Mouse (Mus musculus) gastrocnemius, adult 18-20 months (tissue): ENCODE data around the gene Olfml2b. TPM values are rescaled to one million over a fixed set of nuclear protein-coding genes. Genes with fewer than 3 reads are reported as not detected.

ENCODE experiments used
- DNase-seq: peaks from one replicate; pipeline ENCODE4 v3.0.0; 2021; ENCODE audit warnings: low spot score
- total RNA-seq, 2 experiments: library from RNA; stranded (reverse); gene quantifications; 2 replicates each; pipeline ENCODE4 v1.2.3; 2021

Gene Olfml2b
- total RNA-seq, 2 experiments from 2014 or later: 2.8 to 3.3 TPM

DNA sequence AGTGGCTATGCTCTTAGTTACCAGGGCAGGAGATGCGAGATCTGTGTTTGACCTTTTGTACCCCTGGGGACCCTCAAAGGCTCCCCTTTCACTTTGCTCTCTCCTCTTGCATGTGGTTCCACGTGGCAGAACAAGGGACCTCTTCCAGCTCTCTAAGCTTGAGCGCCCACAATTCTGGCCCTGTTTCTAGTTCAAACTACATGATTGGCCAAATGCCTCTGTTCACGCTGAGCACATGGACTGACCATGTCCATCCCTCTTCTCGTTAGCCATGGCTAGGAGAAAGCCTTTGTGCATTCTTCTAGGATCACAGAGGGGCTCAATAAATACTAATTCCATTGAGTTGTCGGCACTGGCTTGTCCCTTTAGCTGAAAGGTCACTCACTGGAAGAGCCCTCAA is 51.0 kb downstream of the Olfml2b start:
- DNase-seq: peak; percentile 40

DNA sequence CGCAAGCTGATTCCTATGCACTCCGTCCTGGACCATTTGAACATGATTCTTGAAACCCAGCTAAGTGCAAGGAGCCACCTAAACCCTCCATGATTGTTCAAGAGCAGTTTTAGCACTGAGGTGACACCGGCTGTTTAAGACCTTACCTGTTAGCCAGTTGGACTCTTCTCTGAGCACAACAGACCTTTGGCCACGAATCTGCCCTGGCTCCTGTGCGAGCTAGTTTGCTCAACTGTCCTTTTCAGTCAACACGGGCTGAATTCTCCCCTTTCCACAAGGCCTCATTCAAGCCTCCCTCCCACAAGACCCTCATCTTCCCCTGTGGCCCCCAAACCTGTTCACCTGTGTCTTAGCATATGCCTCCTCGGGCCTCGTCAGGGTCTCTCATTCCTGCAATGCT is 52.7 kb downstream of the Olfml2b start:
- no peak for DNase-seq

DNA sequence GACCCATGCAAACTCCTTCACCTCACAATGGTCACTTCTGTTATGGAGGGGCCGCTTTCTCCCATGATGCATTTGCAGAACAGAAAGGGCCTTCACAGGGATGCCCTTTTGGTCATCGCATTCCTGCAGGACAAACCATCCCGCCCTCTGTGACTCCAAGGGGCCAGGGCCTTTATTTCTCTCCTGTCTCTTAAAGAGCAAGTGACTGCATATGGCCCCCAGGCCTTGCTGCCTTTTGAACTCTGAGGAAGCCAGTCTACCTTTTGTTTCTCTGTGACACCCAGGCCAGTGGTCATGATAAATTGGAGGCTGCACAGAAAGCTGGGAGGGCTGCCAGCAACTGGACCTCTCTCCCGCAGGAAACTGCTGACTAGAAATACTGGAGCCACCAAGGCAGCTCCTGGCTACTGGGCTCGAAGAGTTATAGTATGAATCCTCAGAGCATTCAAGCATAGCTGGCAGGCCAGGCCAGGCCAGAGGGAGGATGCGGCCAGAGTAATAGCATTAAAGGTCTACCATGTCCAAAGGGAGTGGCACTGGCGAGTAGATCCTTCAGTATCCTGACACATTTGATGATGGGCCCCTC is 53.5 kb downstream of the Olfml2b start:
- DNase-seq: no peak

DNA sequence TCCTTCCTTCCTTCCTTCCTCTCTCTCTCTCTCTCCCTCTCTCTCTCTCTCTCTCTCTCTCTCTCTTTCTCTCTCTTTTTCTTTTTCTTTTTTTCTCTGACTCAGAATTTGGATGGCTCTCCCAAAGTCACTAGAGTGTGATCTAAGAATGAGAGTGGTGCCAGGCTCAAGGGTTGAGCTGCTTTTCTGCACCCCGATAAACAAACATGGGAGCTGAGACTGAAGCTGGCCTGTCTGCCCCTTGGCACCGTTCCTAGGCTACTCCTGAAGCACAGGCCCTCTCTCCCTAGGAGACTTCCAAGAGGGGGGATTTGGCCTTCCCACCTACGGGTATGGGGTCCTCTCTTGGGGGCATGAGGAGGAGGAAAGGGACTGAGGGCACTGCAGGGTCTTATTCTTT is 54.4 kb downstream of the Olfml2b start:
- no peak for DNase-seq

DNA sequence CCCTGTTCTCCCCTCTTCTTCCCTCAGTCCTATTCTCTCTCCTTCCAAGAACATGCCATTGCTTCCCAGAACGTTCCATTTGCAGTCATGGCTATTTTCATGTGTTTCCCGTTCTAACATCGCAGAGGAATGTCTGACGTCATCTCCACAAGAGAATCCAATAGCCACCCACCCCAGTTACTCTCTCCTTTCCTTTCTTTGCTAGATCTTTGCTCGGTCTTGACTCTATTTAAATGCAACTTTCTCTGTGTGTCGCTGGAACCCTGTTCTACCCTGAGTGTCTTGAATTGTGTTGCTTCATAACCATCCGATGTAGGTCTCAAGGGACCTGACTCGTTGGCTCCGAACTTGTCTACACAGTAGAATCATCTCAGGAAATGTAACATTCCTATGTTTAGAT is 55.2 kb downstream of the Olfml2b start:
- peak; percentile 29 for DNase-seq

DNA sequence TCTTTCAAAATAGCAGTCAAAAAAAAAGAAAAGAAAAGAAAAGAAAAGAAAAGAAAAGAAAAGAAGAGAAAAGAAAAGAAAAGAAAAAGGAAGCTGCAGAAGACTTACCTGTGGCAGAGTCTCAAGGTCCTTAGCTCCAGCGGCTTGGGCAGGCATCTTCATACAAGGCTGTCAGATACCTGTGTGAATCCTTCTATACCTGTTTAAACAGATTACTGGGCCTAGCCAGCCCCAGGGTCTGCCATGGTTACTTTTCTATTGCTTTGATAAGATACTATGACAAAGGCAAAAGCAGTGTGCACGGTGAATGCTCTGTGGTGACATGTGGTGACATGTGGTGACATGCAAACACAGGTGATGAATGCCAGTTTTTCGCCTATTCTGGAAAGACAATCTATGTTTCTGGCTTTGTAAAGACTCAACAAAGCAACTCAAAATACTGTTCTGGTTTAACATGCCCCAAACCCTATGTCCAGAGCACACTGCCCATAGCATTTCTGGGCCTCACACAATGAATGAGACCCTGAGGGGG is 56.2 kb downstream of the Olfml2b start:
- DNase-seq: no peak

DNA sequence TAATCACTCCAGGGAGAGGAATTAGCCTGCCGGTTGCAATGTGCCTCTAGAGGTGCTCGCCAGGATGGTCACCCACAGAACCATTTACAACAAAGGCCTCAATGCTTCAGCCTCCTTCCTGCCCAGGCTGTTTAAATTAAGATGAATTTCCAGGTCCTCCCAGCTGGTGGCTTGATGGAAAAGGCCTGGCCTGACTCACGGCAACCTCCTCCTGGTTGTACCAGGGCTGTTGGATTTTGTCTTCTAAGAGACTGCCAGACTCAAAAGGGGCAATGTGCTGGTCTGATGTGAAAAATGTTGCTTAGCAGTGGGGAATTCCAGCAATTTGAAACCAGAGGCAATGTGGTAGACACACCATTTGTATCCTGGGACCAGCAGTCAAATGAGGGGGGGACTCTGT is 56.8 kb downstream of the Olfml2b start:
- no peak for DNase-seq

DNA sequence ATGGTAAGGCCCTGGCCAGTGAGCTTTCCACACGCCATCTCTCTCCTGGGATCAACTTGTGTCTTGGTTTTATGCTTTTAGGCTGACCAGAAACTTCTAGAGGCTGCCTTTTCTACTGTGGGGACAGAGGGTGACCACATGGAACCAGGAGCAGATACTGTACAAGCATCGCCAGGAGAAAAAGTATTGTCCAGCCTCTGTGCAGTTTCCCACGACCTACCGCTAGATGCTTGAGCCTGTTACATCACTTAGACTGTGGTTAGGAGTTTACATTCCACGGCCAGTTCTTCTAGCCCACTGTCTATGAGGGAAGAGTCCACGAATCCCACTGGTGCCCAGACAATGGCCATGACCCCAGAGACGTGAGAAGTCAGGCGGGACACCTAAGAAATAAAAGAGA is 57.2 kb downstream of the Olfml2b start:
- no peak for DNase-seq

DNA sequence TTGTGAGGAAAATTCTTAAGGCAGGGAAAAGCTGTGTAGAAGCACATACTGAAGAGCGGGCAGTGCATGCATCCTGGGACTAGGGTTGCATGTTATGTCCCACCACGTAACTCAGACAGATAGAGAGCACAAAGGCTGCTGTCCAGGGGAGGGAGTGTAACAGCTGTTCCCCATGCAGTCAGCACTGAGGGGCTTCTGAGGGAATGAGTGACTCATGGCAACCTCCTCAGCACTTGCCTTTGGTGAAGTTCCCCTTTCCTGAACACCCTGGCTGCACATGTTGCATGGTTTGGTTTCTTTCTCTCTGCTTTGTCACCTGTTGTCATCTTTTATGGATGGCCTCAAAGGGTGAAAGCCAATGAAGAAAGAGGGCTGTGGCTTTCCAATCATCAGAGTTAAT is 57.9 kb downstream of the Olfml2b start:
- DNase-seq: no peak

DNA sequence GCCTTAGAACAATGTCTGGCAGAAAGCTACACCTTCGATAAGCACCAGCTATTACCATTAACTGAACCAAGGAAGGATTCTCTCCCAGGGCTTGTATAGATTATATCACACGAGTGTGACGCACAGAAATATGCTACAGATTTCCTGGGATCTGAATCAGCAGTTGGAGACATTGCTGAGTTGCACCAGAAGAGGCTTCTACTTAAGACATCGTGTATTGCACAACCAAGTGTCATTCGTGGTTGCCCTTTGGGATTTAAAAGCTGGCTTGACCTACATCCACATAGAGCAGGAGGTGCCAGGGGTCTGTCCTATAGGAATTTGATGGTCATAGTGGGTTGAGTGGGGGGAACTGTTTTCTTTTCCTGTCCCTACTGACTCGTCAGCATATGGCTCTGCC is 58.6 kb downstream of the Olfml2b start:
- DNase-seq: no peak

DNA sequence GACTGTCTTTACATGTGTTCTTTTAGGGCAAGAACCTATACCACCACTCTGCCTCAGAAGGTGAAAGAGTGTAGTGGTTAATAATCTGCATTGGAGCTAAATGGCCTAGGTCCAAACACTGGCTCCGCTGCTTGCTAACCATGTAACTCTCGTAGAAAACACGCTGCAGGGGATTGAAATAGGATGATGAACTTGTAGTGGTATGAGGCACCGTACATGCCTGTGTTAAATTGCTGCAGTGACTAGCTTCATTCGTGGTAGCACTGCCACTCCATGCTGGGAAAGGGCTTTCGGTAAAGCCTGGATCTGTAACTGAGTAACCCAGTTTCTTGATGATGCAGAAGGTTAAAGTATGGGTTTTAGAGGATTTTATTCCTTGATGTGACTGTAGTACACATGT is 59.8 kb downstream of the Olfml2b start:
- no peak for DNase-seq

DNA sequence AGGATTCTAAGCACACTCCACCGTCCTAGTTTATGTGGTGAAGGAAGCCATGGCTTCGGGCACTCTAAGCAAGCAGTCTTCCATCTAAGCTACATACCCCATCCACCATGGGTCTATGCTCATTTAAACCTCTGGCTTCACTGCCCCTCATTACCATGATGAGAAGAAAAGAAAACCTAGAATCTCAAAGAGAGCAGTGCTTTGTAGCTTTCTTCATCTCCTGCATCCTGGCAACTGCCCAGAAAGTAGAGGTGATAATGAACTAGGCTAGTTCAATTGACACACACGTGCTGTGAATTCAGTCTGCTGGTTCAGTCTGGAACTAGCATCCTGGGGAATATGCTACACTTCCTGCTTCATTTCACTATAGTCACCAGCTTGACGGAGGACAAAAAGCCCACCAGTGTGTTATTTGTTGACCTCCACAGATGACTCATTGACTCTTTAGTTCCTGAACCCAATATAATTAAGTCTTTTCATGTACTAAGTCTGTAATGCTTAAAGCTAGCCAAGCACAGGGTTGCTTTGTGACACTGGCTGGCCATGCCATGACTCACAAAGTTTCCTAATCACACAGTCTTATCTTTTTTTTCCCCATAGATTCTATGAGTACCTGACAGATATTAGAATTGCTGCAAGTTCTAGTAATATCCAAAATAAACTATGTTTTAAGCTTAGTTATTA is 60.7 kb downstream of the Olfml2b start:
- no peak for DNase-seq

DNA sequence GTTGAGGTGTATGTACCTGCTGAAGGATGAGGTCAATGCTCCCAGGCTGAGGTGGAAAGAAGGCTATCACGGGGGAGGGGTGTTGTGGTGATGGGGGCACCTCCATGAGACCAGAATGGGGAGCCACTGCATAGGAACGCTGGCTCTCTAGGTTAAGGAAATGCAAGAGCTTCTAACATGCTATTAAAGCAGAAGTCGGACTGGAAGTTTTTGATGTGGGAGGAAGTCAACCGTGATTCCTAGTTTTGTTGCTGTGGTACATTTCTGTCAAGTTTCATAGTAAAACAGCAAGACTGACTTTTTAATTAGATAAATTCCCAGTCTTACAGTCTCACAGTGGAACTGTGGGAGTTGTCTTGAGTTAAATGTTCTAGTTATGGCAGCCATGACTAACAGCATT is 61.7 kb downstream of the Olfml2b start:
- no peak for DNase-seq

DNA sequence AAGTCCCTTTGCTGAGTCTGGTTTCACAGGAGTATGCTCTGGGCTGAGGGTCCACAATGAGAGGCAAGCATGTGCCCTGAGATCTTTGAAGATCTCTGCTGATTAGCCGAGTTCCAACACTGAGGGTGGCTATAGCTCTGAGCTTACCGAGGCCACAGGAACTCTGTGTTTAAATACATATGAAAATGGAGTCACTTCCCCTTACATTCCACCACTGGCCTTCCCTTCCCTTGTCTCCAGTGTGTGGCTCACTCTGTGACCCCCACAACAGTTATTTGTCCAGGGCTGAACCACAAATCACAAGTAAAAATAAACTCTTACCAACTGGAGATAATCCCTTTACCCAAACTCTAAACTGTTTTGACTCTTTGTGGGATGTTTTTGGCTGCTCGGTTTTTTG is 64.7 kb downstream of the Olfml2b start:
- DNase-seq: no peak

DNA sequence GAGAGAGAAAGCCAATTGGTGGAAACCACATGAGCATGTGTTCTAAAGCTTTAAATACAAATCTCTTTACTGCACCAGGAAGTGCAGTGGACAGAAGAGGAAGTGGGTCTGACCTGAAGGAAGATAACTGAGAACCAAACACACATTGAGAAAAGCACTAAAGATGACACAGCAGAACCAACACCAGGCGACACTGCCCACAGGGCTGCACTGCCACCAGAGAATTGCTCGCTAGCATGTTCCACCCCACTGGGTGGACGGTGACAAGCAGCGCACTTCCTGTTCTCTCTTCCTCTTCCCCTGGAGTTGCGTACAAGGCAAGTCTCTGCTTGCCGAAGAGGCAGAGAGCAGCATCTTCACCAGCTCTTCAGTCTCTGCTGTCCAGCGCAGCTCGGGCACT is 65.1 kb downstream of the Olfml2b start:
- no peak for DNase-seq

DNA sequence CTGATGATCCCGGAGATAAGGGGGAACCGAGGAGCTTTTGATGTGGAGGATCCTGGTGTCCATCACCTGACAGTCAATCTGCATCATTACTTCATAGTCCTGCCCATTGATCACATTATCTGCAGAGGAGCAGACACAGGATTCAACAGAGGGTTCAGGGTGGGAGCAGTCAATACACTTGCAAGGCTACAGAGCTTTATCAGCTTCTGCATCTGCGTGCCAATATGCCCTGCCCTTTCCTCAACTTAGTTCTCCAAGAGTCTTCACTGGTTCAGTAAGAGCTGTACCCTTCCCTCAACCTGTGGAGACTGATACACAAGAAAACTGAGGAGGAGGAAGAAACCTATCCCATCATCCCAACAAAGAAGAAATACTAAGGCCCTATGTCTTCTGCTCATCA is 65.6 kb downstream of the Olfml2b start:
- no peak for DNase-seq

DNA sequence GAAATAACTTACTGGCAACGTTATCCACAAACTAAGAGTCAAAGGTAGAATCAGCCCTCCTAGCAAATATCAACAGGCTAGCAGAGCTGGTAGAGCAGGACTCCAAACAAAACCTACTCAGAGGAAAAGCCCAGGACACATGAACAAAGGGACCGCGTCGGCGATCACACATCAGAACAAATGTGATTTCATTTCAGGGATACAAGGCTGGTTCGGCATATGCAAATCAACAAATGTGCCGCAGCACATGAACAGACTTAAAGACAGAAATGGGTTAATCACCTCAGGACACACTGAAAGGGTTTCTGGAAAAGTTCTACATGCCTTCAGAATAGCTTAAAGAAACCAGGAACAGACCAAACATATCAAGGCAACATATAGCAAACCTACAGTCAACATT is 67.4 kb downstream of the Olfml2b start:
- no peak for DNase-seq

DNA sequence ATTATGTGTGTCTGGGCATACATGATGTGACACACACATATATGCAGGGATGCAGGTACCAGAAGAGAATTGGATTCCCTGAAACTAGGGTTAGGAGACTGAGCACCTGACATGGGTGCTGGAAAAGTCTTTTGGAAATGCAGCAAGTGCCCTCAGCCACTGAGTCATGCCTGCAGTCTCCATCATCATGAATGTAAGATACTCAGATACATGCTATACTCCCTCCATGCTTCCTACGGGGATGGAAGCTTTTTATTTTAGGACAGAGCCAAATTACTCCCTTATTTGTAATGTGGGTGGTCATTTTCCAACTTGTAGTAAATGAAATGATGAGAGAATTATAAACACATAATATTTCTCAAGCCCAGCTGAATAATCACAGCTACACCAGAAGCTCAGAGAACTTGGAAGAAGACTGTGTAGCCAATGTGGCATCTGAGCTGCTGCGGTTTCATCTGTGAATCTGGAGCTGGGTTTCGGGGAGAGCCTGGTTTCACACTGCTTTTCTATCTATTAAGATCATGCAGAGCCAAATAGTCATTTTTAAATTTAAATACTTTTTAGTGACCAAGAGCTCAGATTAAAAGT is 73.0 kb downstream of the Olfml2b start:
- DNase-seq: no peak

DNA sequence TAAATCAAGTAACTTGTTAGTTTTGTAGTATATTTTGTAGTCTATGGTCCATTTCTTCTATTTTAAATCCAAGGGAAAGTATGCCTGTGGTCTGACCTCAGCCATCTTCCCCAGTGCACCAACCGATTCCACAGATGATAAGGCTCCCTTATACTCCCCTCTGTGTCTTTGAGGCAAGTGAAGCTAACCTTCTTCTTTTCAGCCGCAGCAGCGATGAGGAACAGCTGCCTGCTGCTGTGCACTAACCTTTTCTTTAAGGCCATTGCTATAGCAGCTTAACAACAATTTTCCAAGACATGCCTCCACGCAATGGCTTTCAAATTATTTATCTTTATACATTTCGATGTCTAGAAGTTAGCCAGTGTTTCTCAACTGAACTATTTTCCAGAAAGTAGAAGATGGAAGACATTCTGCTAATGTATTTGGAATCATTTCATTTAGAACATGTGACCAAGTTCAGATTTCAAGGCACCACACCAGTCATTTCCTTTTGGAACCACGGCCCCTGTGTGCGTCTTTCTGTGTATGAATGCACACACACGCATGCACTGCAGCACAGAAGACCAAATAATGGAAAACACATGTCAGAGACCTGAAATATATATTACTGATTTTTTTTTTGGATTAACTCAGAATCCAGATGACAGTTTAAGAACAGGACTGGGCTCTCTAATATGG is 73.9 kb downstream of the Olfml2b start:
- no peak for DNase-seq

DNA sequence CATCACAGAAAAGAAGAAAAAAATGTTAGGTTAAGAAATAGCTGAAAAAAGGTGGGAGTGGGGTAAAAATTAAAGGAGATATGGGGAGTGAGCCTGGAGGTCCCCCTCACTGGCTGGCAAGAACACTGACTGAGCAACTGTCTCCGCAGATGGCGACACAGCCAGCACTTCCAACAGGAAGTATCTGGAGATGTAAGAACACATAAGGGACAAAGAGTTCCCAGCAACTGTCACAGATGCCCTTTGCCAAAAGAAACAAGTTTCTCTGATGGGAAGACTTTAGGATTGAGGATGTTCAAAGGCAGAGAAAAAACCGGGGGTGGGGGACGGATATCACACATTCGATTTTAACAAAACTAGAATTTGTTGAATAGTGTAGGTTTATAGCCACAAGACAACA is 77.2 kb downstream of the Olfml2b start:
- DNase-seq: peak; percentile 27

DNA sequence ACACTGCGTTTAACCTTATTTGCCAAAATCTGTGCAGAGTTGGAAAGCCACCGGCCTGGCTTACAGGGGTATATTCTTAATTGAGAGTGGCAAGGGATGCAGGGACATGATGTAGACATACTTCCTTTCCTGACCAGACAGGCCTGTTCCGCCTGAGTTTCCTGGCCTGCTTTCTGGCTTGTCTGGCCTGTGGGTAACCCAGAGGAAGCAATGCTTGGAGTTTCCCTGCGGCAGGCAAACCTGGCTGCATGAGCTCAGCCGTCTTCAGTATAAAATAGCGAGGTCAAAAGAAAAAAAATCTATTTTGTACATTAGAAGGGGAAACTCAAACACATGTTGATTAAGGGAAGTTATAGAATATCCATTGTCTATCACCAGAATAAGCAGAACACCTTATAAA is 84.2 kb downstream of the Olfml2b start:
- no peak for DNase-seq

DNA sequence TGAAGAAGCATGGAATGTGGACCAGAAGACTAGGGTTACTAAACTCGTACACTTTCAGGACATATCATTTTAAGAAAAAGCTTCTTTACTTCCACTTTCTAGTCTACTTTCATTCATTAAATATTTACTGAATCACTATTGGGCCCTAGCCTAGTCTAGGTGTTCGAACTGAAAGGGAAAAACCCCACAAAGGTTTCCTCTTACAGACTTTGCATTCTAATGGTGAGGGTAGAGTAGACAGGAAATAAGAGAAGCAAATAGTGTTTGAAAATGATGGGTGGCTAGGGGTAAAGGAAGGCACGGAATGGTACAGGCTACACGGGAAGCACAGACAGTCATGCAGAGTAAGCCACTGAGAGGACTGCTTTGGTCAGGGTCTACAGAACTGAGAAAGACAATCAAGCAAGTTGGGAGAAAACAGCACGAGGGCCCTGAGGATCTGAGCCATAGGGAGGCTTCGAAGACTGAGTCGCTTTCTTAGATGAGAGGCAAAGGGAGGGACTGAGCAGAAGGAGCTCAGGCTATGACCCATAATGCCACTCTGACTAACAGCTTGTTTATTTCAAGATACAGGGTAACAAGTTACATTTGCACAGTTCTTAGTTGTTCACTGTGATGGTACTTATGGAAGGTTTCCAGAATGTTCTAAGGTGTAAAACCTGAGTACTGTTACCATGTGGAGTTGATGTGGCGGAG is 85.1 kb downstream of the Olfml2b start:
- DNase-seq: no peak
